In the genomic region with DNA sequence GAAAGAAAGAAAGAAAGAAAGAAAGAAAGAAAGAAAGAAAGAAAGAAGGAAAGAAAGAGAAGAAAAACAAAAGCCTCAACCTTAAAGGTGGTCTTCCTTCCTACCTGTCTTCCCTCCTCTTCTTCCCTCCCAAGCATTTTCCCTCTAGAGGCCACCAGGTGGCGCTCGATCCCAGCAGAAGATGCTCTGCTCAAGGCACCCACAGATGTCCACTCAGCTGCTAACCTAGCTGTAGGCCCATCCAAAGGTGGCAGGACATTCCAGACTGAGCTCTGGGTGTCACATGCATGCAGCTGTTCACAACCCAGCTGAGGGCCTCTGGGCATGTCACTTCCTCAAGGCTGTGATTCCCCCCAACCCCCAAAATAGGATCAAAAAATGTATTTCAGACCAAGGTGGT, we compare ENCODE assay signal across 8 mouse cellular contexts. TPM values are rescaled to one million over a fixed set of nuclear protein-coding genes. Genes with fewer than 3 reads are reported as not detected.
DNase-seq lines count a peak whose midpoint lies in the region; ATAC-seq and TF ChIP-seq lines count a peak whose summit lies in the region.
"Had no signal": no experiment of that assay in that cellular context is flagged by ENCODE, and none has a peak within 500 bp of the region (broad histone marks: within the 10 kb centered on the region; RNA-seq: fewer than 3 reads in every experiment).

No protein-coding gene starts in this region.

- peak; percentile 79 for DNase-seq in adipocyte (ENCODE audit: low spot score)
- peak; percentile 78 to 88 for DNase-seq in cerebellum, adult 18-20 months
- peak; percentile 77 for DNase-seq in forelimb bud, embryonic 11.5 days (ENCODE audit: low read depth, low spot score)
- peak; percentile 54 to 58 for DNase-seq in left cerebral cortex, postnatal 10 days (ENCODE audit: extremely low spot score in 1 of 2, low spot score in 2 of 2)
- DNase-seq in midbrain, embryonic 11.5 days (ENCODE audit: low spot score, missing footprints), result peak; percentile 95

- H3K4me2 ChIP-seq in hindbrain, embryonic 16.5 days (ENCODE audit: low read length), result no peak overlapping the region
- H3K4me2 ChIP-seq in midbrain, embryonic 11.5 days, result no peak overlapping the region

- TF ChIP-seq POLR2A in small intestine, adult 2 months (IDR thresholded peaks at IDR 0.05; ENCODE audit: low read depth, low read length), result no peak

- peak; percentile 83 for ATAC-seq in hindbrain, embryonic 16.5 days
- ATAC-seq in midbrain, embryonic 11.5 days (ENCODE audit: low FRiP score), result peak; percentile 67; the same call in 1 of the 2 replicates

- WGBS in hindbrain, embryonic 16.5 days, result 3% methylated on average over 2 of the region's 2 CpGs
- WGBS in midbrain, embryonic 11.5 days, result 0% methylated on average over 2 of the region's 2 CpGs
- WGBS in small intestine, adult 2 months, result 0% methylated on average over 2 of the region's 2 CpGs

- H3K27me3 ChIP-seq in hindbrain, embryonic 16.5 days (replicated peaks; ENCODE audit: control insufficient read depth, insufficient read depth, low read length), result no peaks in the 10 kb centered on the region
- no peaks in the 10 kb centered on the region for H3K27me3 ChIP-seq in midbrain, embryonic 11.5 days (ENCODE audit: control insufficient read depth, insufficient read depth, low read length)
- H3K27me3 ChIP-seq in small intestine, adult 2 months (ENCODE audit: control insufficient read depth, insufficient read depth, low read length), result no peaks in the 10 kb centered on the region

- no peak overlapping the region for H3K9ac ChIP-seq in hindbrain, embryonic 16.5 days (ENCODE audit: low read depth, low read length)
- no peak overlapping the region for H3K9ac ChIP-seq in midbrain, embryonic 11.5 days (ENCODE audit: low read length)

- H3K9me3 ChIP-seq in hindbrain, embryonic 16.5 days (ENCODE audit: control insufficient read depth, low read length), result no peaks in the 10 kb centered on the region
- no peaks in the 10 kb centered on the region for H3K9me3 ChIP-seq in midbrain, embryonic 11.5 days (ENCODE audit: control insufficient read depth, low read length)

- no peaks in the 10 kb centered on the region for H3K4me1 ChIP-seq in hindbrain, embryonic 16.5 days (ENCODE audit: control insufficient read depth, insufficient read depth, low read depth, low read length)
- no peaks in the 10 kb centered on the region for H3K4me1 ChIP-seq in midbrain, embryonic 11.5 days (ENCODE audit: control insufficient read depth, insufficient read depth, low read length)
- H3K4me1 ChIP-seq in small intestine, adult 2 months (ENCODE audit: control insufficient read depth, insufficient read depth, insufficient read length, low read length), result no peaks in the 10 kb centered on the region

- intact Hi-C loops in left cerebral cortex, postnatal 10 days (cut with DNase I), result loop anchor here (5.0 kb wide), 1 partner anchor 428 kb away; no protein-coding TSS in a partner anchor

- H3K4me3 ChIP-seq in hindbrain, embryonic 16.5 days (ENCODE audit: low read length), result no peak overlapping the region
- H3K4me3 ChIP-seq in midbrain, embryonic 11.5 days (ENCODE audit: low read depth, low read length), result no peak overlapping the region
- no peak overlapping the region for H3K4me3 ChIP-seq in small intestine, adult 2 months (ENCODE audit: low read depth, low read length)
- H3K4me3 ChIP-seq: myocyte had no signal

- H3K27ac ChIP-seq in hindbrain, embryonic 16.5 days (ENCODE audit: low read depth, low read length), result no peak overlapping the region
- no peak overlapping the region for H3K27ac ChIP-seq in midbrain, embryonic 11.5 days (ENCODE audit: low read depth, low read length)
- no peak overlapping the region for H3K27ac ChIP-seq in small intestine, adult 2 months (ENCODE audit: insufficient read depth, low read depth, low read length)

- peak; percentile 79; the same call in 1 of the 2 replicates for TF ChIP-seq CTCF in small intestine, adult 2 months (IDR thresholded peaks at IDR 0.05; ENCODE audit: extremely low read depth, insufficient read length, insufficient replicate concordance, low read depth, low read length)

- H3K36me3 ChIP-seq in hindbrain, embryonic 16.5 days (ENCODE audit: control insufficient read depth, insufficient read depth, low read length), result no peaks in the 10 kb centered on the region
- H3K36me3 ChIP-seq in midbrain, embryonic 11.5 days (ENCODE audit: control insufficient read depth, insufficient read depth, low read length), result no peaks in the 10 kb centered on the region
- no peaks in the 10 kb centered on the region for H3K36me3 ChIP-seq in small intestine, adult 2 months (ENCODE audit: control insufficient read depth, insufficient read depth, low read length)

RNA-seq across cellular contexts. Expression of a gene that starts 30.6 kb away (rescaled TPM):
- not detected in 2 replicates for polyA plus RNA-seq in hindbrain, embryonic 16.5 days (2015; fragmentation: Nextera tagmentation; extraction: Ambion mirVana)
- not detected for total RNA-seq in left cerebral cortex, postnatal 10 days (2021)
- not detected in 2 replicates for polyA plus RNA-seq in midbrain, embryonic 11.5 days (2014; fragmentation: Nextera tagmentation; extraction: Ambion mirVana)
- polyA plus RNA-seq in small intestine, adult 2 months (2012; rRNA removed), result not detected in 2 replicates
- polyA plus RNA-seq: myocyte had no signal
